Mouse (Mus musculus) neural tube, embryonic 11.5 days (tissue): ENCODE measurements around the gene Zfp622. TPM values are rescaled to one million over a fixed set of nuclear protein-coding genes. Genes with fewer than 3 reads are reported as not detected.

ENCODE experiments used
- ATAC-seq: fragments of 200-750 bp; cut with Nextera tagmentation; 2 replicates; pipeline ENCODE4 v1.8.0; 2017; ENCODE audit warnings: moderate number of reproducible peaks, mild to moderate bottlenecking, moderate TSS enrichment, moderate library complexity; ENCODE audit not compliant: insufficient read depth, low FRiP score, low TSS enrichment
- DNase-seq: peaks from one replicate; pipeline ENCODE4 v3.0.0-alpha.2; 2015; ENCODE audit warnings: low spot score
- H3K27ac ChIP-seq: fragments of 300-500 bp; sonication (generic); 2 replicates; pipeline ENCODE4 v1.5.1; 2014; ENCODE audit warnings: low read depth, mild to moderate bottlenecking, low read length
- H3K27me3 ChIP-seq: fragments of 300-500 bp; sonication (generic); 2 replicates; pipeline ENCODE4 v1.6.1; 2014; ENCODE audit warnings: mild to moderate bottlenecking, low read length, mixed read lengths; ENCODE audit not compliant: control insufficient read depth, insufficient read depth
- H3K36me3 ChIP-seq: fragments of 300-500 bp; sonication (generic); 2 replicates; pipeline ENCODE4 v1.6.1; 2014; ENCODE audit warnings: mild to moderate bottlenecking, low read length, moderate library complexity, mixed read lengths; ENCODE audit not compliant: control insufficient read depth, insufficient read depth
- H3K4me1 ChIP-seq: fragments of 300-500 bp; sonication (generic); 2 replicates; pipeline ENCODE4 v1.6.1; 2014; ENCODE audit warnings: low read length, mixed read lengths; ENCODE audit not compliant: control insufficient read depth, insufficient read depth
- H3K4me2 ChIP-seq: fragments of 300-500 bp; sonication (generic); 2 replicates; pipeline ENCODE4 v1.6.1; 2014; ENCODE audit warnings: low read depth, mild to moderate bottlenecking, moderate library complexity
- H3K4me3 ChIP-seq: fragments of 300-500 bp; sonication (generic); 2 replicates; pipeline ENCODE4 v1.5.1; 2014; ENCODE audit warnings: low read depth, low read length
- H3K9ac ChIP-seq: fragments of 300-500 bp; sonication (generic); 2 replicates; pipeline ENCODE4 v1.6.1; 2014; ENCODE audit warnings: mild to moderate bottlenecking, low read length
- H3K9me3 ChIP-seq: fragments of 300-500 bp; sonication (generic); 2 replicates; pipeline ENCODE4 v1.6.1; 2016; ENCODE audit warnings: low read length; ENCODE audit not compliant: control insufficient read depth
- WGBS: fragments of 180-500 bp; shearing (Covaris S2); extraction: QIAGEN DNeasy Blood & Tissue Kit; methylation state at CpG from one replicate; pipeline ENCODE4 v1.1.7; 2014; 5-methylcytosine and 5-hydroxymethylcytosine counted together
- polyA plus RNA-seq: library from polyadenylated mRNA; unstranded; fragments of >200 nt; fragmentation: Nextera tagmentation; extraction: Ambion mirVana; gene quantifications from 2 replicates; pipeline ENCODE4 v1.2.1, GENCODE M21; 2014

Zfp622 gene
- polyA plus RNA-seq, 1 experiment from 2014 or later: 36.4 TPM

DNA sequence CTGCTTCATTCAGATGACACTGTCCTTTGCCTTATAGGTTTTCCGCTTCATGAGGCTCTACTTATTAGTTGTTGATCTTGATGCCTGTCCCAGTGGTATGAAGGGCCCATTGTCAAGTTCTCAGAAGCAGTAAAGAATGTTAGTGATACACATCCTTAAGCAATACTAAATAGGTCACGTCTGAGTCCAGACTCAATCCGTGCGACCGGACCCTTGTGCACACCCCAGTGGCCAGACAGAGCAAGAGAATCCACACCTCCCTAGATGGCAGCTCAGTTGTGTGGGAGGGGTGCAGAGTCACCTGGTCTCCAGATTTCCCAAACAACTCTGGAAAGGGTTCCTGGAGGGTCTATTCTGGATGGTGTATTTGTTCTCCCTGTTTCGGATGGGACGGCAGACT is 37.7 kb upstream of the Zfp622 start:
- no peak overlapping the region for H3K9ac ChIP-seq
- no peaks in the 10 kb centered on the region for H3K36me3 ChIP-seq
- H3K4me3 ChIP-seq: no peak overlapping the region
- no peak overlapping the region for H3K4me2 ChIP-seq
- 91% methylated on average over 7 of the region's 7 CpGs for WGBS
- H3K9me3 ChIP-seq: no peaks in the 10 kb centered on the region
- no peak overlapping the region for H3K27ac ChIP-seq
- H3K4me1 ChIP-seq: no peaks in the 10 kb centered on the region
- DNase-seq (no peak), ATAC-seq (no peak)
- H3K27me3 ChIP-seq: no peaks in the 10 kb centered on the region

DNA sequence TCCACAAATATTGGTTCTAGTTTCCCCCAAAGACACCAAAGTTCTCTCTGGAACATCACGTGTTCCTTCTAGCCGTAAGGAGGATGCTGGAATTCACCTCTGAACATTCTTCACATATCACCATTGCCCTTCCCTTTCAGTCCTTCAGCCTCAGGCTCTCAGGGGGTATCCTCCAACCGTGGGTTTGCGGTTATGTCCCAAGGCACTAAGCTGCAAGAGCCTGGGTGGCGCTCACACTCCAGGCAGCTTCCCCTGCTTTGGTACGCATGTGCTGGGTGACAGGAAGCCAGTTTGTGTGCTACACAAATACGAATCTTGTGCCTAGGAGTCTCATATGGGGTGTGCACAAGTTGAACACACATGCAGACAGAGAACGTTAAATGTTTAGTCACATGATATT is 36.8 kb upstream of the Zfp622 start:
- WGBS: 84% methylated on average over 8 of the region's 8 CpGs
- DNase-seq: no peak
- no peak overlapping the region for H3K4me3 ChIP-seq
- no peaks in the 10 kb centered on the region for H3K36me3 ChIP-seq
- no peaks in the 10 kb centered on the region for H3K27me3 ChIP-seq
- ATAC-seq: no peak
- H3K27ac ChIP-seq: no peak overlapping the region
- H3K9me3 ChIP-seq: no peaks in the 10 kb centered on the region
- H3K4me2 ChIP-seq: no peak overlapping the region
- H3K4me1 ChIP-seq: no peaks in the 10 kb centered on the region
- H3K9ac ChIP-seq: no peak overlapping the region

- Histone ChIP-seq H3K36me3 (no peaks in the 10 kb centered on the region), H3K9ac (no peak overlapping the region), H3K4me2 (no peak overlapping the region), H3K27me3 (no peaks in the 10 kb centered on the region), H3K4me1 (no peaks in the 10 kb centered on the region), H3K4me3 (no peak overlapping the region), H3K9me3 (no peaks in the 10 kb centered on the region), H3K27ac (no peak overlapping the region)
- WGBS: 89% methylated on average over 26 of the region's 26 CpGs
- DNase-seq (no peak), ATAC-seq (no peak)
Measured at GRCm38 (mm10) chr15:25948257-25949223, 35.6 kb upstream of the Zfp622 start.

DNA sequence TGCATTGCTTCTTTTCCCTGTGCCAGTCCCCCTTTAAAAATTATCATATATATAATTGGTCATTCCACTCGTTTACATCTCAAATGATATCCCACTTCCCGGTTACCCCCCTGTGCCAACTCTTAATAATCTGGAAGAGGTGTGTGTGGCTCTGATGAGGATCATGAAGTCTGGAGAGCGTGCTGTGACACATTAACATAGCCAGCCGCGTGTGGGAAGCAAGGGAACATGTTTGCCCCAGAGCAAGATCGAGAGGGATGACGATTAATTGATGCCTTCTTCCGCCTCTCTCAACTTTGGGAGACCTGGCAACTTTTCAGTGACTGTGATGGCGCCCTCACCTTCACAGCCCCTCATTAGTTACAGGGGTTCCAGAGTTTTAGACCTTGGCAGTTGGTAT is 34.5 kb upstream of the Zfp622 start:
- H3K4me1 ChIP-seq: no peaks in the 10 kb centered on the region
- H3K36me3 ChIP-seq: no peaks in the 10 kb centered on the region
- no peak overlapping the region for H3K9ac ChIP-seq
- DNase-seq (no peak), ATAC-seq (no peak)
- H3K4me2 ChIP-seq: no peak overlapping the region
- H3K4me3 ChIP-seq: no peak overlapping the region
- WGBS: 93% methylated on average over 9 of the region's 9 CpGs
- no peaks in the 10 kb centered on the region for H3K9me3 ChIP-seq
- H3K27me3 ChIP-seq: no peaks in the 10 kb centered on the region
- H3K27ac ChIP-seq: no peak overlapping the region

- ATAC-seq (no peak), DNase-seq (no peak)
- H3K4me3 ChIP-seq: no peak overlapping the region
- no peak overlapping the region for H3K27ac ChIP-seq
- no peak overlapping the region for H3K4me2 ChIP-seq
- H3K4me1 ChIP-seq: no peaks in the 10 kb centered on the region
- H3K36me3 ChIP-seq: no peaks in the 10 kb centered on the region
- H3K9ac ChIP-seq: no peak overlapping the region
- no peaks in the 10 kb centered on the region for H3K27me3 ChIP-seq
- 83% methylated on average over 5 of the region's 5 CpGs for WGBS
- H3K9me3 ChIP-seq: no peaks in the 10 kb centered on the region
Measured at GRCm38 (mm10) chr15:25950584-25950983, 33.6 kb upstream of the Zfp622 start.

DNA sequence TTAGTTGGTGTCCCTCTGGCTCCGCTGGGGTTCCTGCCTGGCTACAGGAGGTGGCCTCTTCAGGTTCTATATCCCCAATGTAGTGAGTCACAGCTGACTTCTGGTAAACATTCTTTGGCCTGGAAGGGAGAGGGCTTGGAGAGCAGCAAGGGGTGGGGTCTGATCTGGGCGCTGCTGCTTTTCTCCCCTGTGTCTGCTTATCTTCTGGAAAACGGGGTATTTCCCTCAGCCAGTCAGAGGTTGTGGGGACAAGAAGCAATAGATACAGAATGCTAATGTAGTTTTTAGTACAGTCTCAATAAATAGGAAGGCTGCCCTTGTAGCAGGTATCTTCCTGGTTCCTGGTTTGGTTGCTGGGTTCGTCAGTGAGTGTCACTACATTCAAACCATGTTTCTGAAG is 33.1 kb upstream of the Zfp622 start:
- H3K27me3 ChIP-seq: no peaks in the 10 kb centered on the region
- H3K9me3 ChIP-seq: no peaks in the 10 kb centered on the region
- ATAC-seq (no peak), DNase-seq (no peak)
- 86% methylated on average over 4 of the region's 4 CpGs for WGBS
- no peak overlapping the region for H3K27ac ChIP-seq
- no peaks in the 10 kb centered on the region for H3K36me3 ChIP-seq
- no peaks in the 10 kb centered on the region for H3K4me1 ChIP-seq
- H3K4me2 ChIP-seq: no peak overlapping the region
- H3K4me3 ChIP-seq: no peak overlapping the region
- H3K9ac ChIP-seq: no peak overlapping the region

DNA sequence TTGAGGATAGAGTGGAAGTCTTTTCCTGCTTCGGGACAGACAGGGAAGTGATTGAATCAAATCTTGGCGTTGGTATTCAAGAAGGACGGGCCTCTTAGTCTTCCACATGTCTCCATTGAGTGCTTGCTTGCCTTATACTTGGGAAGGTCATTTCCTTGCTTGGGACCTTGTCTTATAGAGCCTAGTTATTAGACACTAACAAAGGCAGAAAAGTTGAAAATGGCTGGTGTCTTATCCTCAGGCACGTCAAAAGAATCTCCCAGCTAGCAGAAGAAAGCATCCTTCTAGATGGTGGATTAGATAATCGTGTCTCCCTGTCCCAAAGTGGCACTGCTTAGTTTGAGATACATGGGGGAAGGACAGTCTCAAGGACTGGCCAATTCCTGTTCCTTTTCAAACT is 28.2 kb upstream of the Zfp622 start:
- WGBS: 84% methylated on average over 5 of the region's 5 CpGs
- no peaks in the 10 kb centered on the region for H3K4me1 ChIP-seq
- DNase-seq (no peak), ATAC-seq (no peak)
- no peaks in the 10 kb centered on the region for H3K9me3 ChIP-seq
- H3K9ac ChIP-seq: no peak overlapping the region
- H3K27ac ChIP-seq: no peak overlapping the region
- no peaks in the 10 kb centered on the region for H3K36me3 ChIP-seq
- no peaks in the 10 kb centered on the region for H3K27me3 ChIP-seq
- no peak overlapping the region for H3K4me2 ChIP-seq
- no peak overlapping the region for H3K4me3 ChIP-seq

- no peak for ATAC-seq
- no peak overlapping the region for H3K27ac ChIP-seq
- no peaks in the 10 kb centered on the region for H3K36me3 ChIP-seq
- no peaks in the 10 kb centered on the region for H3K9me3 ChIP-seq
- no peak overlapping the region for H3K9ac ChIP-seq
- no peak overlapping the region for H3K4me2 ChIP-seq
- 67% methylated on average over 11 of the region's 11 CpGs for WGBS
- DNase-seq: no peak
- H3K4me1 ChIP-seq: no peaks in the 10 kb centered on the region
- no peaks in the 10 kb centered on the region for H3K27me3 ChIP-seq
- H3K4me3 ChIP-seq: no peak overlapping the region
Measured at GRCm38 (mm10) chr15:25956422-25957117, 27.6 kb upstream of the Zfp622 start.

DNA sequence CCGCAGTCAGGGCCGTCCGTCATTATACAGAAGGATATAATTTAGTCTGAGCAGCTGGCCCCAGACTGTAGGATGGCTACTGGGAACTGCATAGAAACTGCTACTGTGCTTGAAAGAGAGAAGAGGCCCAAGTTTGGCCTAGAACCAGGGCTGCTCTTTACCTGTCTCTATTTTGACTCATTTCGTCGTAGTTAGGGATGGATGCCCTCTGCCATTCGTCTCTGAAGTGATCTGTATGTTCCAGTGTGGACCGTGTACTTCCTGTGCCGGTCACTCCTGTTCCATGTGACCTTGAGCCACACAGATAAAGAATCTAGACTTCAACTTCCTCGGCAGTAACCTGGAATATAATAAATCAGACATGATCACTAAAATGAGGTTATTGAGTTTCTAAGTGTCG is 26.5 kb upstream of the Zfp622 start:
- Histone ChIP-seq H3K4me1 (no peaks in the 10 kb centered on the region), H3K27me3 (no peaks in the 10 kb centered on the region), H3K4me3 (no peak overlapping the region), H3K9me3 (no peaks in the 10 kb centered on the region), H3K9ac (no peak overlapping the region), H3K4me2 (no peak overlapping the region), H3K36me3 (no peaks in the 10 kb centered on the region), H3K27ac (no peak overlapping the region)
- DNase-seq (no peak), ATAC-seq (no peak)
- WGBS: 83% methylated on average over 10 of the region's 10 CpGs
